Mouse (Mus musculus): Measurements from ENCODE around the gene Sugp2.
"Not testable (repeated sequence)": the region's sequence is repeated elsewhere in the genome, so short reads cannot be mapped to it uniquely, and the experiment has no call there.

Gene Sugp2

DNA sequence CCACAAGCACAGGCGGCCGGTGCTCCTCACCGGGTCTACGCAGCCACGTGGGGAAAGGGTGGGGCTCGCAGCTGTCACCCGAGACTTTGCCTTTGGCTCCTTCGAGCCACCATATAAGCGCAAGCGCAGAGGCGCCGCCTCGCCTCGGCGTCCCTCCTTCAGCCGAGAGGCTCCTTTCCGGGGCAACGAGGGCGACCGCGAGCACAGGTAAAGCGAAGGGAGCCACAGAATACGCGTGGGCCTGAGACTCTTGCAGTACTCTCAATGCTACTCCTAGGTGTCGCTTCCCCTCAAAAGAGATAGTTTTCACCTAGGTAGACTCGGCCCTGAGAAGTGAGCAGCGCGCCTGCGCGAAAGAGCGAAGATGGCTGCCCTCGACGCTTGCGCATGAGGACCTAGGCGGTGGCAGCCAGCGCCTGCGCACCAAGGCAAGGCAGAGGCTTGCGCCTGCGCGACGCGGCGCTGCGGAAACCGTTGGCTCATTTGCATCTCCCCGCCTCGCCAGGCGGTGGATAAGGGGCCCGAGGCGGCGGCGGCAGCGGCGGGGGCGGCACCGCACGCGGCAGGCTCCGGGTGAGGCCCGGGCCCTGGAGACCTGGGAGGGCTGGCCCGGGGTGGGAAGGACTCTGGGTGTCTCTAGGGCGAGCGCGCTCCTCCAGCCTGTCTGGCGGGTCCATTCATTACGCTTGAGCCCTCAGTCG is at the start of gene Sugp2, which contains the start of gene Armc6:
TSS of gene Sugp2 (plus strand) at position 147 of the 701 bp plus-strand sequence.
TSS of gene Armc6 (minus strand) at position 387 of the 701 bp plus-strand sequence.
- peak; percentile 99 for DNase-seq (ENCODE audit: low spot score)

DNA sequence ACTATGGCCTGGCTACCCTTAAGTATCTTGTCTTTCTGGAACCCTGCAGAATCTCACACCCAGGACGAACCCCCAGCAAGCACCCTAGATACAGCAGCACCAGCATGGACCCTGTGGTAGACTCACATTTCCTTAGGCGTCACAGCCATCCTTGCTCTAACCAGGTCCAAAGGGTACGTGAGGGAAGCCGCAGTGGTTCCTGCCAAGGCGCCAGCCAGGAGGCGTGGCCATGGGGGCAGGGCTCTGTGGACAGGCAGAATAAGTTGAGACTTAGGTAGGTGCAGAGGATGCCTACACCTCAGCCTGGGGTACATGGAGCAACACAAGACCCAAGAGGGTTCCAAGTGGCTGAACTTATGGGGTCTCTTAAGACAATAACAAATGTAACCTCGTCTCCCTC is 45.3 kb upstream of the Sugp2 start:
- DNase-seq (ENCODE audit: low spot score): no peak

DNA sequence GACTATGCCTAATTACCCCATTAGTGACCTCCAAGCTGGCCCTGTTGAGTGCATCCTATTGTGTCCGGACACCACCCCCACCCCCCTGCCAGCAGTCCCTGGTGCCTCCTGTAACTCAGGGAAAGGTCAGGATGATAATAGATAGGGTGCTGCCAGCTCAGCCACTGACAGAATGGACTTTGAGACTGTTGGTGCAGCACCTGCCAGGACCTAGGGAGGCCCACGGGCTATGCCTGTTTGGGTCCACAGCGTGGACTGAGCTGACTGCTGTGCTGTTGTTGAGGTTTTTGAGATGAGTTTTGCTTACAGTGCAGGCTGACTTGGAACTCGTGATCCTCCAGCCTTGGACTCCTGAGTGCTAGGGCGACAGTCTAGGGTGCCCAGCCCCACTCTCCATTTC is 40.8 kb upstream of the Sugp2 start:
- DNase-seq (ENCODE audit: low spot score): no peak

DNA sequence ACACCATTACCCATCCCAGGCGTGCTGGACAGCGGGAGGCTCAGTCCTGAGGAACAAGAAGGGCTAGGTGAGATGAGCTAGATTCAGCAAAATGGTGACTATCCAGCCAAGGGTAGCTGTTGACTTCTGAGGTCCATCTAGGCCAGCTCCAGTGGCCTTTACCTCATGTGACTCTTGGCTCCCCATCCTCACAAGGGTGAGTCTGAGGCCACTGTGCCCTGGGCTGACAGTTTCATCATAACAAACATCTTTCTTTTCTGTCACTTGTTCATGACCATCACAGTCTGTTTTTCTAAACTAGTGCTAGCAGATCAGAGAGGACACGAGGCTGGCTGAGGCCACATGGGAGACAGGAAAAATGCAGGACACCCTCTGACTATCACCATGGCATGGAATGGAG is 39.8 kb upstream of the Sugp2 start:
- no peak for DNase-seq (ENCODE audit: low spot score)

DNA sequence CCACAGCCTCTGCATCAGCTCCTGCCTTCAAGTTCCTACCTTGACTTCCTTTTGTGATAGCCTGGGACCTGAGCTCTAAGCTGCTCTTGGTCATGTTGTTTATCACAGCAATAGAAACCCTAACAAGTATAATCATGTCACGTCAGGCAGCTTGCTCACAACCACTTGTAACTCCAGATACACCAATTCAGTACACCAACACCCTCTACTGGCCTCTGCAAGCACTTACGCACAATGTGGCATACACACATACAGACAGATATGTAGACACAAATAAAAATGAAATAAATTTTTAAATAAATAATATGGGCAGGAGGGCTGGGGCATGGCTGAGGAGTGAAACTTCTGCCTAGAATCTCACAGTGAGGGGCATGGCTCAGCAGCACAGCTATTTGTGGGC is 38.3 kb upstream of the Sugp2 start:
- no peak for DNase-seq (ENCODE audit: low spot score)

DNA sequence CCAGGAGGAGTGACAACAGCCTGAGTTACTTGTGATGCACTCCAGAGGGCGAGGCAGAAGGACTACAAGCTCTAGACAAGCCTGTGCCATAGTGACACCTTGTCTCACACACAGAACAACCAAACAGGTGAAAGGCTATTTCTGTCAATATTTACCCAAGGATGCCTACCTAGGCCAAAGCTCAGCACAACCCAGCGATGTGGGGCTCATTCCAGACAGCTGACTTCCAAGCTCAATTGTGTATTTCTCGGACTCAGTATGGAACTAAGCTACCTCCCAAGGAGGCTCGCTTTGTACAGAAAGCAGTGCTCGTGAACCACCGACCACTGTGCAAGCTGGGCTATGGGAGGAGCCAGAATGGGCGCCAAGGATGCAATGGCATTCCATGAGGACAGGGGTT is 36.4 kb upstream of the Sugp2 start:
- no peak for DNase-seq (ENCODE audit: low spot score)

DNA sequence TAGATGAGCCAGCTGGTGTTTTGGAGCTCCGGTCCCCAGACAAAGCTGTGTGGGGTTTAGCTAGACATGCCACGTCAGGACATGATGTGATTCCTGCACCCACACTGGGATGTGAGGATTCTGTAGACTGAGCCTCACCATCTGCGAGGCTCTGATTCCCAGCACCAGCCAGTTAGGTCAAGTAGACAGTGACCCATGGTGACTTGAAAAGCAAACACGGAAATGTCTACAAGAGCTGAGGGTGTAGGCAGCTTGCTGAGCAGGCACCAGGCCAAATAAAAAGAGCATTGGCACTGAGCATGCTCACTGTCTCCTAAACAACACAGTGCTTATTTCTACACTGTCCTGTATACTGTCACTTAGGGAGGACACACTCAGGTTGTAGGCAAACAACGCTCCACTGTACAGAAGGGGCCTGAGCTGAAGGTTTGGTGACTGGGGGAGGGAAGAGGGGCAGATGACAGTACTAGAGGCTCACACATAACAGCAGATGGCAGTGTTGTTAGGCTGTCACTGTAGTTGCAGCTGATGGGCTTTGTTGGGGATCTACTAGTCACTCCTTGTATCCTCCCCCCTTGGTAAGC is 33.8 kb upstream of the Sugp2 start:
- DNase-seq (ENCODE audit: low spot score): no peak

DNA sequence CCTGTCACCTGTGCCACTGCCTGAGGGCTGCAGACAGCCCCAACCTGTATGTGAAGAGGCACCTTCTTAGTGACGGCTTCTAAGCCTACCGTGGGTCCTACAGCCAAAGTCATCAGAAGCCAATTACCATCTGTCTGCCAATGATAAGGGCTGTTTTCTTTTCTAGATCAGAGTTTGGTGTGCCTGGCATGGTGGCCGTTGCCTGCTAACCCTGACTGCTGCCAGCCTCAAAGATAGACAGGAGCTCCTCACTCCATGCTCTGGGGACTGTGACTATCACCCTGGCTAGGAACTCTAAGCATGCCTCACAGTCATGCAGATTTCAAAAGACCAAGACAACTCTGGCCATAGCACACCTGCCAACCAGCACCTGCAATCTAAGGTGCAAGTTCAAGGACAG is 32.6 kb upstream of the Sugp2 start:
- DNase-seq (ENCODE audit: low spot score): no peak

DNA sequence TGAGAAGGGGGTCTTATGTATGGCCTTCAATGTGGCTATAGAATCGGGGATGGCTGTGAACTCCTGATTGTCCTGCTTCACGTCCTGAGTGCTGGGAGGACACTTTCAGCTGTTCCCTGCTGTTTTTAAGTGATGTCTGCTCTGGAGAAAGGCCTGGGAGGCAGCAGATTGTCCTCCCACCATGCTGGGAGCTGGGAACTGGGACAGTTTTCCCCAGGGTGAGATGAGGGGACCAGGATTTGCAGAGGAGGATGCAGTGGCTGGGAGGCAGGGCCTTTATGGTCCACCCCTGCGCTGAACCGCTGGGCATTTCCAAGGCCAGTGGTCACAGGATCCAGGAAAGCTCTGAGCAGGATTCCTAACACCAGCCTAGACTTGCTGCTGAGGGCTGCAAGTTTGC is 31.0 kb upstream of the Sugp2 start:
- DNase-seq (ENCODE audit: low spot score): no peak

DNA sequence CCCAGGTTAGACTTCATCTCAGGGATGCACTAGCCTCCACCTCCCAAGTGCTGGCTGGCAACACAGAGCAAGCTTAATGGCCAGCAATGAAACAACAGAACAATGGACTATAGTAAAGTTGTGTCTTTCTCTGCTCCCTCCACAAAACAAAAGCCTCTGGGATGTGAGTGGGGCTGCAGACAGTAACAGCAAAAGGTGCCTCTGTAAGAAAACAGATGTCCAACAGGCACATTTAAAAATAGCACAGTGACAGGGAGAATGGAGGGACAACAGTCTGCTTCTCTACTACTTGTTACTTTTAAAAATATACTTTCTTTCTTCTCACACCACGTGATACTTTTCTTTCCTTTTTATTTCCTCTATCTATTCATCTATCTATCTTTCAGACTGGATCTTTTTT is 29.3 kb upstream of the Sugp2 start:
- DNase-seq (ENCODE audit: low spot score): no peak

DNA sequence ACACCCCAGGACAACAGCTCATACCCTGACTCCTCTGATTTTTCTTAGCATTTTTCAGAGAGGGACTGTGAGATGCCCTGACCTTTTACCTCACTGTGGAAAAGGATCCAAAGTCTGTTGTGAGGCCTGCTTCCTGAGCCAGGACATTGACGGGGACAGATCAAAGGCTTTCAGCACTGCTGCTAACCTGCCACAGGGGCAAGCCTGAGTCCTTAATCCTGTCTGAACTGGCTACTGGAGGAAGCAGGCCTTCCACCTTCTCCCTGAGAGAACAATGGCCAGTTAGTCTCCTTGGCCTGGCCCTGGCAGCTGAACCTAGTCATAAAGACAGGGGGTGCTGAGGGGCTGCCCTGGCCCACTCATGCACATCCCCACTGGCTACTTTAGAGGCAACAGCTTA is 25.9 kb upstream of the Sugp2 start:
- peak; percentile 29 for DNase-seq (ENCODE audit: low spot score)

DNA sequence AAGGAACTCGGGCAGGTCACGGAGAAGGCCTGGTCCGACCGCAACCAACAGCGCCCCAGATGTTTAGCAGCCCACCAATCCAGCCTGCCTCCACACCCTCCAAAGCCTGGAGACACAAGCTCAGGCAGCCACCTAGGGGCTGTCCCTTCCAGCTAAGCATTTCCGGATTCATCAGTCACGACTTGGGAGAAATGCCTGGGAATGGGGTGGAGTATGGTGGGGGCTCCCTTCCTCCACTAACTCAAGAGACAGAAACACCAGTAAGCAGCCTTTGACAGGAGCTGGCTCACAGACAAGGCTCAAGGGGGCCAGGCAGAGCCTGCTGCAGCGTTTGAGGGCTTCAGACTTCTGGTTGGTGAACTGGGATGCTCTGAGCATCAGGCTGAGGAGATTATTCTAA is 23.5 kb upstream of the Sugp2 start:
- DNase-seq (ENCODE audit: low spot score): peak; percentile 20

DNA sequence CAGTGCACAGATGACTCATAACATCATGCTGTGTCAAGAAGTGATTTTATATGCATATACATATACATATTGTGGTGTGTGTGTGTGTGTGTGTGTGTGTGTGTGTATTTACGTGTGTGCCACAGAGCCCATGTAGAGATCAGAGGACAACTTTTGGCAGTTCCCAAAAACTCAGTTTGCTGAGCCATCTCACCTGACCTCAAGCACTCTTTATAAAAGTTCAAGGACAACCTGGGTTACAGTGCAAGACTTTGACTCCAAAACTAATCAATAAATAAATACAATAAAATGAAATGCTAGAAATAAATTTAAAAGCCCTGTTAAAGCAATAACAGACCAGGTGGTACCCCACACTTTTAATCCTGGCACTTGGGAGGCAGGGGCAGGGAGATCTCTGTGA is 22.8 kb upstream of the Sugp2 start:
- no peak for DNase-seq (ENCODE audit: low spot score)

DNA sequence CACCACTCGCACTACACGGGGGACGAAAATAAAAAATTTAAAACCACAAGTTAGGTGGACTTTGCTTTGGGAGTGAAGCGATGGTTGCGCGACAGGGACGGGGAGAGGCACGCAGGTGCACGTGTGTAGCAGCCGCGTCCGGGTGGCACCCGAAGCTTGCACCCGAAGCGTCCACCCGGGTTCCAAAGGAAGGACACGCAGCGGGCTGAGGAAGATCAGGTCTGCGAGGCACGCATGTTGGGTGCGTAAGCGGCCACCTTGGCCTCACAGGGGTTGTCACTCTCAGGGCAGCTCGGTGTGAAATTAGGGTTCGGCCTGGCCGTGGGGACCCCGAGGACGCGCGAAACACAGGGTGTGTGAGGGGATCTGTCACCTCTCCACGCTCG is 22.3 kb upstream of the Sugp2 start:
- no peak for DNase-seq (ENCODE audit: low spot score)

DNA sequence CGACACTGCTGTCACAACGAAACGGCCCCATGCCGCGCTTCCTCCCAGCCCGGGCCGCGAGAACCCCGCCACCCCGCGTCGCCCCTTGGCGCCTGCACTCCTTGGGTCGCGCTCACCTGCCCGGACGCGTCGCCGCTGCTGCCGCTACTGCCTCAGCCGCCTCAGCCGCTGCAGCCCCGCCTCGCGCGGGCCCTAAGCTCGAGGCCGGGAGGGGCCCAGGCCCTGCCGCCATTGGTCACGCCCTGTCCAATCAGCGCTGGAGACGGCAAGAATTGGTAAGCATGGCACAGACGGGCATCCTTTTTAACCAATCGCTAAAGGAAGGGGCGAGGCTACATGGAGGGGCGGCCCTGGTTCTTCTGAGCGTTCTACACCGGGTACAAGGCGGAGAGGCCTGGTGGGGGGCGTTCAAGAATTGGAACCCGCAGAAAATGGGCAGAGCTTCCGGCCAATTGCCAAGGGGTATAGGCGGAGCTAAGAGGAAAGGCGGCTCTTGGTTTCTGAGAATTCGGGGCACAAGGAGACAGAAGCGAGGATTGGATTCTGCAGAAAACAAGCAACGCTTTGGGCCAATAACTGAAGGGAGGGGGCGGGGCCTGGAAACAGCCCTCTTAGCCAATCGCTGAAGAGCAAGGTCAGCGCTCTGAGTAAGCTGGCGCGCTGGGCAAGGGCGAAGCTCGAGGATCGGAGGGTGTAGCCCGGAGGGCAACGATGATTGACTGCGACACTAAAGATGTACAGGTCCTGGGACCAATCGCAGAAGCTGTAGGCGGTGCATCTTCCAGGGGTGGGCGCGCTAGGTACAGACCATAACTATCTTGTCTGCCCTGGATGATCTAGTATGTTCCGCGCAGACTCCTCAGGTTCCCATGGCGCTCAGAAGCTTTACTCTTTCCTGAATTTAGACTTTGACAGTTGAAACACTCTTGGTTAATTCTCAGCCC is 21.6 kb upstream of the Sugp2 start, which contains the start of gene Slc25a42:
TSS of gene Slc25a42 (minus strand) at position 194 of the 944 bp plus-strand sequence.
- DNase-seq (ENCODE audit: low spot score): peak; percentile 99

DNA sequence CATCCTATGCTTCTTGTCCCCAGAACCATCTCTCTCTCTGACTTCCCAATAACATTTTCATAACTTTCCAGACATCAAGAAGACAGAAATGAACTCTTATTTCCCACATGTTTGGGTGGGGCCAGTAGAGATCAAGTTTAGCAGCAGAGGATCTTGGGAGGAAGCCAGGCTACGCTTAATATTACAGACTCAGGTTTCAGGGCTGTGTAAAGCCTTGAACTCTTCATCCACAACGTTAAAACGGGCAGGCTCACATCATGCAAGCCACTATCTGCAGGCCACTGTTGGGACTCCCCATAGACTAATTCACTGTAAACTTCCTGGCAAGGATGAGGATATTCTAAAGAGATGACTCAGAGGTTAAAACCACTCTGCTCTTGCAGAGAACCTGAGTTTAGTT is 19.6 kb upstream of the Sugp2 start:
- DNase-seq (ENCODE audit: low spot score): no peak

DNA sequence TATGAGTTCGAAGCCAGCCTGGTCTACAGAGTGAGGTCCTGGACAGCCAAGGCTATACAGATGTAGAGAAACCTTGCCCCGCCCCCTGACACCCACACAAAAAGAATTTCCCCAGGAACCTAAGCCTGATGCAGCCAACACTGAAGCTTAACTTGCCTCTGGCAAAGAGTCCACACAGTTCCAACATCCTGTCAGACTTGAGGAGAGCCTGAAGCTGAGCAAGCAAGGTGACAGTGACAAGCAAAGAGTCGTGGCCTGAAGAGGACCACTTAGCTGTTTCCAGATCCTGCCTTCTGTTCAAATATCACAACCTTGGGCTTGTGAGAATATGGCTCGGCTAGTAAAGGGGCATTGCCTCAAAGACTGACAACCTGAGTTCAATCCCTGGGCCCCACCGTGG is 18.9 kb upstream of the Sugp2 start:
- no peak for DNase-seq (ENCODE audit: low spot score)

DNA sequence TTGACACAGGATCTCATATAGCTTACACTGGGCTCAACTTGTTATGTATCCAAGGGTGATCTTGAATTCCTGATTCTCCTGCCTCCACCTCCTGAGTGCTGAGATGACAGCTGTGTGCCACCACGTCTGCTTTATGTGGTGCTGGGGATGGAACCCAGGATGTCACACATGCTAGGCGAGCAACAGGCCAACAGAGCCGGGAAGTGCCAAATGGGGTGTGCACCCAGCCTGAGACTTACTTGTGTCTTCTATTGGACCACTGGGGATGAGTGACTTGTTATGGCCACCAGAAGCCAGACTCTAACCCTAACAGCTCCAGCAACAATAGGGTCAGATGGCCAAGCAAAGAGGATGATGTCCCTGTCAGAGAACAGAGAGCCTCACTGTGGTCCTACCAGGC is 17.9 kb upstream of the Sugp2 start:
- DNase-seq (ENCODE audit: low spot score): not testable (repeated sequence)

DNA sequence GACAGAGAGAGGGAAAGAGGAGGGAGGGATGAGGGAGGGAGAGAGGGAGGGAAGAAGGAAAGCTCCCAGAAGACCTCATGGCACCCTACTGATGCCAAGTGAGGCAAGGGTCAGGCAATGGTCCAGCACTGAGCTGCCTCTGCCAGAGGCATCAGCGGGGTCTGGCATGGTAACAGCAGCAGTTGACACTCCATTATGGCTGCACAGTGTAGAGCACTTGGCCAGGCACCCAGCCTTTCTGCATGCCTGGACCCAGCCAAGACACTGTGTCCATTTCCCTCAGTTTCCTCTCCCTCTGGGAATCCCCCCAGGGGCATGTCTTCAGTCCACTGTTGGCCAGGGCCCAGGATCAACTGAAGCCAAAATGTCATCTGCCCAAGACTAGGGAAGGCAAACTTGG is 17.5 kb upstream of the Sugp2 start:
- no peak for DNase-seq (ENCODE audit: low spot score)

DNA sequence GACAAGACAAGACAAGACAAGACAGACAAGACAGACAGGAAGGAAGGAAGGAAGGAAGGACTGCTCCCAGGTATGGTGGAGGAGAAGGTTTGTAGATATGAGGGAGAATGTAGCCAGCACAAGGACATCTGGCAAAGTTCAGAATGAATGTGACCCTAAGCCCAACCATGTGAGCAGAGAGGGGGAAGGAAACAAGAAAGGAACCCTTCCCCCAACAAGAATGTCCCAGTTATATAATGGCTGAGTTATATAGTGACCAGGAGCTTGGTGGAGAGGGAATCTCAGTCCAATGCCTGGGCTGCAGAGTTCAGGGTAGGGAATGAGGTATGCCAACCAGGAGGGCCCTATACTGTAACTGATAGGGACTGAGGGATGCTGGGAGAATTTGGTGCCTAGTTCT is 16.6 kb upstream of the Sugp2 start:
- DNase-seq (ENCODE audit: low spot score): no peak

DNA sequence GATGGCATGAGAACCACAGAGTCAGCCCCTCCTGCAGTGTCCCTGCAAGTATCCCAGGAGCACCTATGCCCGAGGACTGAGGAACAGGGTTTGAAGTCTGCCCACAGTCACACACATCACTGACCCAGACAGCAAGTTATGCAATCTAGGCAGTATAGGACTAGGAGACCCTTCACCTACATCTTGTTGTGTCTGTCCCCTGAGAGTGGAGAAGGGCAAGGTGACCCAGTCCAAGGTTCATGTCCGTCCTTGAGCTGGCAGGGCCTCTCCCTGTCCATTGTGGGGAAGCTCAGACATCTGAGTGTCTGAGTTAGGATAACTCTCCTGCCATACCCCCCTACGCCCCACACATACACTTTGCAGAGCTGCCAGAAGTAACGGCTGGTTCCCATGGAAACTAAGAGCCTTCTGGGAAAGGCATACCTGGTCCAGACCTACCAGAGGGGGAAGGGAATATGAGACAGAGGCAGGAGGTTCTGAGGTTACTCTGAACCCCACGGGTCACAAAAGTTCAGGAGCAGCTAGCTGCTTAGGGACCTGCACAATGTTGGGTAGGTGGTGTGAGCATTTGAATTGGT is 14.8 kb upstream of the Sugp2 start:
- DNase-seq (ENCODE audit: low spot score): no peak

DNA sequence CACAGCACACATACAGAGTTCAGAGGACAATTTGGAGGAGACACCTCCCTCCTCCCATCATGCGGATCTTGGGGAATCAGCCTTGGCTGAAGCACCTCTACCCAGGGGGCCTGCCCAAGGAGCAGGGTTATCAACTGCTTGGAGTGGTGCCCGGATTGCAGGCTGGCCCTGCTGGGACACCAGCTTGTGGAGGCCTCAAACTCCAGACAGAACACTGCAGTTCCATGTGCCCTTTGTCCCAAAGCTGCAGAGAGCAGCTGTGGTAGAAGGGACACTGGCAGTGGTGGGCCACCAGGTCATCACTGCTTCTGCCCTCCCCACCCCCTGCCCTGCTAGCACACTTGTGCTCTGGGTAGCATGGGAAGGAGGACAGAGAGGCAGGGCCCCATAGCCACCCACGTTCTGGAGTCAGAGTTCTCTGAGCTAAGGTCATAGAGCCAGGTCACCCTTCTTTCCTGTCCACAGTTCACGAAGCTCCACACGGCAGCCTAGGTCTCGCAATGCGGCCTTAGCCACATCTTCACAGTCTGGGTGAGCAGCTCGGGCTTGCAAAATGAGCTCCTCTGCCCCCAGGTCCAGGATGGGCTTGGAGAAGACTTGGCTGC is 13.7 kb upstream of the Sugp2 start:
- no peak for DNase-seq (ENCODE audit: low spot score)
